Mouse (Mus musculus) heart, embryonic 11.5 days (tissue): ENCODE results near the gene Ppm1h. TPM values are rescaled to one million over a fixed set of nuclear protein-coding genes. Genes with fewer than 3 reads are reported as not detected.

Experiments
- ATAC-seq: fragments of 200-750 bp; cut with Nextera tagmentation; replicated peaks from 2 replicates; pipeline ENCODE4 v1.8.0; 2017; ENCODE audit warnings: moderate library complexity; ENCODE audit not compliant: insufficient number of reproducible peaks, low FRiP score, low TSS enrichment
- H3K27ac ChIP-seq: fragments of 300-500 bp; sonication (generic); 2 replicates; pipeline ENCODE4 v1.5.1; 2014; ENCODE audit warnings: mild to moderate bottlenecking, low read depth, low read length
- H3K27me3 ChIP-seq: fragments of 300-500 bp; sonication (generic); 2 replicates; pipeline ENCODE4 v1.6.1; 2014; ENCODE audit warnings: mild to moderate bottlenecking, low read length, mixed read lengths; ENCODE audit not compliant: control insufficient read depth, insufficient read depth
- H3K36me3 ChIP-seq: fragments of 300-500 bp; sonication (generic); 2 replicates; pipeline ENCODE4 v1.6.1; 2014; ENCODE audit warnings: mild to moderate bottlenecking, low read length, moderate library complexity, mixed read lengths; ENCODE audit not compliant: control insufficient read depth, insufficient read depth
- H3K4me1 ChIP-seq: fragments of 300-500 bp; sonication (generic); 2 replicates; pipeline ENCODE4 v1.6.1; 2014; ENCODE audit warnings: low read length; ENCODE audit not compliant: control insufficient read depth, insufficient read depth
- H3K4me2 ChIP-seq: fragments of 300-500 bp; sonication (generic); 2 replicates; pipeline ENCODE4 v1.6.1; 2014; ENCODE audit warnings: mild to moderate bottlenecking, moderate library complexity
- H3K4me3 ChIP-seq: fragments of 300-500 bp; sonication (generic); 2 replicates; pipeline ENCODE4 v1.5.1; 2014; ENCODE audit warnings: low read depth, low read length
- H3K9ac ChIP-seq: fragments of 300-500 bp; sonication (generic); 2 replicates; pipeline ENCODE4 v1.6.1; 2014; ENCODE audit warnings: mild to moderate bottlenecking, low read depth, low read length, moderate library complexity
- H3K9me3 ChIP-seq: fragments of 300-500 bp; sonication (generic); replicated peaks from 2 replicates; pipeline ENCODE4 v1.6.1; 2016; ENCODE audit warnings: low read length; ENCODE audit not compliant: control insufficient read depth
- WGBS: fragments of 180-500 bp; shearing (Covaris S2); extraction: QIAGEN DNeasy Blood & Tissue Kit; methylation state at CpG from one replicate; pipeline ENCODE4 v1.1.7; 2014; ENCODE audit not compliant: insufficient replicate concordance; 5-methylcytosine and 5-hydroxymethylcytosine counted together
- polyA plus RNA-seq: library from polyadenylated mRNA; unstranded; fragments of >200 nt; fragmentation: Nextera tagmentation; extraction: Ambion mirVana; gene quantifications from 2 replicates; pipeline ENCODE4 v1.2.1, GENCODE M21; 2014

Ppm1h gene
- polyA plus RNA-seq, 1 experiment from 2014 or later: 3.9 TPM

DNA sequence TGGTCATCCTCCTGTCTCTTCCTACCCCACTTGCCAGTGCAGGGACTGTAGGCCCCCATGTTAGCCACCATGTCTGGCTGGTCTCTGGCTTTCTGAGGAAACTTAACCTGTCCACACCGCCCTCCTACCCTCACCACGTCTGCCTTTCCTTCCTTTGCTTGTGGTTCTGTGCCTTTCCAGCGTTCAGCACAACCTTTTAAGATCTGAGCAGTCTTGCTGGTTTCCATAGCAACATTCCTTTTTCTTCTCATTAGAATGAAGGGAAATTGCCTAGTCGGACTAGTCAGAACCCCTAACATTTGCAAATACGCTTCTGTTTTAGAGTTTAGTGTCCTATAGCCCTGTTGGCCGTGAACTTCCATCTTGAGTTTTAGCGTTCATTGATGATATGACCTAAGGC is 62.6 kb downstream of the Ppm1h start:
- Histone ChIP-seq H3K4me2 (no peak overlapping the region), H3K27me3 (no peaks in the 10 kb centered on the region), H3K4me1 (no peaks in the 10 kb centered on the region; the same call in 1 of the 2 replicates), H3K36me3 (no peaks in the 10 kb centered on the region), H3K9me3 (no peaks in the 10 kb centered on the region), H3K4me3 (no peak overlapping the region), H3K27ac (no peak overlapping the region), H3K9ac (no peak overlapping the region)
- 85% methylated on average over 7 of the region's 7 CpGs for WGBS
- no peak for ATAC-seq

DNA sequence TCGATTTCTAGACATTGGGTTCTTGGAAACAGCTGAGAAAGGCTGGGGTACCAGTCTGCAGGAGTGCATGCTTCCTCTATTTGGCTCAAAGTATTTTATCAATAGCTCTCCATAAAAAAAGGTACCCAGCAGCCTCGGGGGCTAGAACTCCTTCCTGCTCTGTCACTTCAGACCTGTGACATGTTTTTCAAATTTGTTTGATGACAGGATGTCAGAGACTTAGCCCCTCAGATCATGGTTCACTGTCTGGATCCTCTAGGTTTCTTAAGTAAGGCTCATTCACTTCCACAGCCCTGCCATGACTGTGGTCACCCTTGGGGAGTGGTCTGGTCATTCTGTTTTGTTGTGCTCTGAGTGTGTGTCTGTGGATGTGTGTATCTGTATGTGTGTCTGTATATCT is 63.6 kb downstream of the Ppm1h start:
- WGBS: 69% methylated on average over 2 of the region's 2 CpGs

DNA sequence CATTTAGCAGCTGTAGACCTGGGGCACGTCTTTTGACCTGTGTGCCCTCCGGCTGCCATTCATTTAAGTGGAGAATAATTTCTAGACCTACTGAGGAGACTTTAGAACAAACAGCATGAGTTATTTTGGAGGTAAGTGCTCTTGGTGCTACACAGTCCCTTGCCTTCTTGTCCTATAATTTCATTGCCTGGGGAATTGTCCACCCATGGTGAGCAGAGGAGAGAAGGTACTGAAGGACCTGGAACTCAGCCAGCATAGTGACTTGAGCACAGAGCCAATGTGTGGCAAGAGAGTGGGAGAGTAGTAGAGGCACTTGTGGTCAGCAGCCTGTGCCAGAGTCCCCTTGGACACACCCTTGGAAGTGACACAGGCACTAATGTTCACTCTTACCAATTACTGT is 64.8 kb downstream of the Ppm1h start:
- Histone ChIP-seq H3K4me1 (no peaks in the 10 kb centered on the region; the same call in 1 of the 2 replicates), H3K36me3 (no peaks in the 10 kb centered on the region), H3K9ac (no peak overlapping the region), H3K27ac (no peak overlapping the region), H3K4me3 (no peak overlapping the region), H3K4me2 (no peak overlapping the region), H3K27me3 (no peaks in the 10 kb centered on the region), H3K9me3 (no peaks in the 10 kb centered on the region)
- WGBS: 92% methylated on average over 2 of the region's 2 CpGs
- ATAC-seq: no peak

More for the DNA sequence above, 63.6 kb downstream of the Ppm1h start:
- no peak overlapping the region for H3K4me2 ChIP-seq
- H3K4me1 ChIP-seq: no peaks in the 10 kb centered on the region; the same call in 1 of the 2 replicates
- ATAC-seq: no peak
- no peaks in the 10 kb centered on the region for H3K9me3 ChIP-seq
- H3K27ac ChIP-seq: no peak overlapping the region
- H3K9ac ChIP-seq: no peak overlapping the region
- no peaks in the 10 kb centered on the region for H3K27me3 ChIP-seq
- H3K36me3 ChIP-seq: no peaks in the 10 kb centered on the region
- H3K4me3 ChIP-seq: no peak overlapping the region

DNA sequence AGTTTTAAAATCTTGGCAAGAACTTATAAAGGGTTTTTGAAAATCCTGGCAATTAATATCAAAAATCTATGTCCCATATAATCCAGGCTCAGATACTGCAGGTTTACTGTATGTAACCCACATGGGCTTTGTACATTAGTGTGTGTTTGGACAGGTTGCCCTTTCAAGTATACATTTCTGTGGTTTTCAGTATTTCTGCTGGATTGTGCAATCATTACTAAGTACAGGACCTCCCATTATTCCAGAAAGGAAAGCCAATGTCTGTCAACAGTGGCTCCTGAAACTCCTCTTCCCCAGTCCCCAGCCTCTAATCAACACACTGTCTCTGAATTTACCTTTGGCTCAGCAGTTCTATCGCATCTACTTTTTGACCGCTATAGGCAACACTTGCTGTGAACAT is 66.4 kb downstream of the Ppm1h start:
- 87% methylated on average over 2 of the region's 2 CpGs for WGBS

DNA sequence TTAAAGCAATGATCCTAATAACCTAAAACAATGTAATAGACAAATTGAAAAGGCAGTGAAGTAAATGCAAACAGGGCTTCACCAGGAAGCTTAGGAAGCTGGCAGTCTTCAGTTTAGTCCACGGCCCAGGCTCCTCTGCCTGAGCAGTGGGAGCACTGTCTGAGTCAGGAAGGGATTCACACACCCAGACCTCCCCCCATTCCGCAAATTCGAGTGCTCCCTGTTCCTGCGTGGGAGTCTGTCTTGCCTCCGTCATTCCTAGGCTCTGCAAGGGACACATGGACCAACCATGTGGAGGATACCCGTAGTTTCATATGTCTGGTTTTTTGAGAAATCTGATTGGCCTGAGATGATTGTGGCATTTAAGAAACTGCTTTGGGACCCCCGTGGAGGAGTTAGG is 67.6 kb downstream of the Ppm1h start:
- no peak for ATAC-seq
- Histone ChIP-seq H3K4me3 (no peak overlapping the region), H3K4me2 (no peak overlapping the region), H3K27me3 (no peaks in the 10 kb centered on the region), H3K9me3 (no peaks in the 10 kb centered on the region), H3K4me1 (no peaks in the 10 kb centered on the region), H3K9ac (no peak overlapping the region), H3K27ac (no peak overlapping the region), H3K36me3 (no peaks in the 10 kb centered on the region)
- WGBS: 66% methylated on average over 7 of the region's 7 CpGs

More for the DNA sequence above, 66.4 kb downstream of the Ppm1h start:
- ATAC-seq: no peak
- no peaks in the 10 kb centered on the region for H3K36me3 ChIP-seq
- no peaks in the 10 kb centered on the region for H3K4me1 ChIP-seq
- no peaks in the 10 kb centered on the region for H3K27me3 ChIP-seq
- no peak overlapping the region for H3K27ac ChIP-seq
- no peak overlapping the region for H3K4me3 ChIP-seq
- H3K4me2 ChIP-seq: no peak overlapping the region
- H3K9me3 ChIP-seq: no peaks in the 10 kb centered on the region
- no peak overlapping the region for H3K9ac ChIP-seq

DNA sequence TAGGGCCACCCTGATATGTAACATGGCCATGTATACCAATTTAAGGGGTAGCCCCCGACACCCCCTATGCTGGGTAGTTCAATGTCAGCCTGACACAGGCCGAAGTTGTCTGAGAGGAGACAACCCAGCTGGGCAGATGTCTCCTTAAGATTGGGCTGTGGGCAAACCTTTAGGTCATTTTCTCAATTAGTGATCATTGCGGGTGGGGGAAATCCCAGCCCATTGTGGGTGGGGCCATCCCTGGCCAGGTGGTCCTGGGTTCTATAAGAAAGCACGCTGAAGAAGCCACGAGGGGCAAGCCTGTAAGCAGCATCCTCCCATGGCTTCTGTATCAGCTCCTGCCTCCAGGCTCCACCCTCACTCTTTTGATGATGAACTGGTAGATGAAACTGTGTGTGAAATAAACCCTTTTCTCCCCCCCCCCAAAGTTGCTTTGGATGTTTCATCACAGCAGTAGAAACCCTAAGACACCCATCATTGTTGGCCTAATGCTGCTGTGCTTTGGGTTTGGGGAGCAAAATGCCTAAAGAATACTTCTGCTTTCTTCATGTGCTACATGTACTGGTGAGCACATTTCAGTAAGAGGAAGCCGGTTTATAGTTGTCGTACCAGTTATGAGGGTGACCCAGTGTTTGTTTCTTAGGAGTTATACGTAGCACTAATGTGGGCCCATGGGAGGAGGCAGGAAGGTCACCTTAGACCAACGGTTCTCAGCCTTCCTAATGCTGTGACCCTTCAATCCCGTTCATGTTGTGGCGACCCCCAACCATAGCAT is 68.8 kb downstream of the Ppm1h start:
- Histone ChIP-seq H3K9ac (no peak overlapping the region), H3K9me3 (no peaks in the 10 kb centered on the region), H3K4me3 (no peak overlapping the region), H3K4me2 (no peak overlapping the region), H3K27ac (no peak overlapping the region), H3K27me3 (no peaks in the 10 kb centered on the region), H3K4me1 (no peaks in the 10 kb centered on the region), H3K36me3 (no peaks in the 10 kb centered on the region)
- ATAC-seq: no peak
- WGBS: 81% methylated on average over 11 of the region's 11 CpGs

DNA sequence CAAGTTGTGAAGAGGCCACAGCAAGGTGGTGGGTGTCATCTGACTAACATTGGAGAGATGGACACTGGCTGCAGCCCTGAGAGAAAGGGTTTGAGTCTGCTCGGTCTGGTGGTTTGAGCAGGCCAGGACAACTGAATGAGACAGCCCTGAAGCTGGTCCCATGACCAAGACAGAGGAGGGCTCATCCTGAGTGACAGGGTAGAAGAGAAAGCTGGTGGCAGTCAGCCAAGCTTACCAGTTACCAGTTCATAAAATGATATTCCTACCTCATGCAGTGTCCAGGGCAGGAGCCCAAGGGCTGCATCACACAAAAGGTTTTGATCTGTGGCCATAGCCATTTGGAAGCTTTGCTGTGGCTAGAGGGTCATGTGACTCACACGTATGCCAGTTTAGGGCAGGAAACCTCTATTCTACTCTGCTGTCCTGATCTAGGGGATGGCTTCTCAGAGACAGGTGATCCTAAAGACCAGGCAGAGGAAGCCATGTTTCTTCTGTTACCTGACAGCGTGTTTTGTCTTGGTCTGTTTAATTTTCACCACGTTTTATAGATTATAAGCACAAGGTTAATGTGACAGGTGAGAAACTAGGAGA is 69.9 kb downstream of the Ppm1h start:
- no peak overlapping the region for H3K27ac ChIP-seq
- no peak overlapping the region for H3K4me2 ChIP-seq
- 84% methylated on average over 4 of the region's 4 CpGs for WGBS
- no peaks in the 10 kb centered on the region for H3K27me3 ChIP-seq
- H3K36me3 ChIP-seq: no peaks in the 10 kb centered on the region
- H3K4me3 ChIP-seq: no peak overlapping the region
- no peak overlapping the region for H3K9ac ChIP-seq
- 0 out of 2 replicates have a peak, but pooled peaks cover 8% of the 10 kb centered on the region for H3K4me1 ChIP-seq
- no peak for ATAC-seq
- no peaks in the 10 kb centered on the region for H3K9me3 ChIP-seq

DNA sequence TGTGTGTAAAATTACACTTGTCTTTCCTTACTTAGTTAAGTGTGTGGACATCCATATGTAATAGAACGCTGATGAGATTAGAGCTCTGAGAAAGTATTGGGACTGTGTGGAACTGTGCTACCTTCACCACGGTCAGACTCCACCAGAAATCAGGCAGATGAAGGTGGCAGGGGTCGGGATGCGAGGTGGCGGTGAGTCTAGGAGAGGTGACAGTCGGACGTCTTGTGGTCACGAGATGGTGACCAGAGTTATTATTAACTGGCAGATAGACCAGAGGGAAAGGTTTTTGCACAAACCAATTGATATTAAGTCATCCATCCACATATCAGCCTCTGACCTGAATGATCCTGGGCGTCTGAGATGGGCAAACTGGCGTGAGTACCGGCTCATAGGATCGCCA is 70.5 kb downstream of the Ppm1h start:
- Histone ChIP-seq H3K36me3 (no peaks in the 10 kb centered on the region), H3K27ac (no peak overlapping the region), H3K4me2 (no peak overlapping the region), H3K9me3 (no peaks in the 10 kb centered on the region), H3K9ac (no peak overlapping the region), H3K27me3 (no peaks in the 10 kb centered on the region), H3K4me1 (0 out of 2 replicates have a peak, but pooled peaks cover 8% of the 10 kb centered on the region), H3K4me3 (no peak overlapping the region)
- ATAC-seq: no peak
- WGBS: 88% methylated on average over 12 of the region's 12 CpGs

DNA sequence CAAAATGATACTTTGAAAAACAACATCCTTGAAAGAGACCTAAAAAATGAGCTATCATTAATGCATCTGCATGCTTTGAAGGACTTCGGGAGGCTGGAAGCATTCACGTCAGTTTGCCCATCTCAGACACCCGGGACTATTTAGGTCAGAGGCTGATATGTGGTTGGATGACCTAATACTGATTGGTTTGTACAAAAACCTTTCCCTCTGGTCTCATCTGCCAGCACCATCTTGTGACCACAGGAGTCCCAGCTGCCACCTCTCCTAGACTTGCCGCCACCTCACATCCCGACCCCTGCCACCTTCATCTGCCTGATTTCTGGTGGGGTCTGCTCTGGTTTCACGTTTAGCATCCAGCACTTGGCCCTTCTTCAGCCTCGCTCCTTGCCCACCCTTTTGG is 71.3 kb downstream of the Ppm1h start:
- no peaks in the 10 kb centered on the region for H3K9me3 ChIP-seq
- no peak overlapping the region for H3K27ac ChIP-seq
- no peaks in the 10 kb centered on the region for H3K36me3 ChIP-seq
- H3K4me1 ChIP-seq: 0 out of 2 replicates have a peak, but pooled peaks cover 8% of the 10 kb centered on the region
- H3K4me3 ChIP-seq: no peak overlapping the region
- ATAC-seq: no peak
- no peak overlapping the region for H3K4me2 ChIP-seq
- 68% methylated on average over 7 of the region's 7 CpGs for WGBS
- H3K27me3 ChIP-seq: no peaks in the 10 kb centered on the region
- no peak overlapping the region for H3K9ac ChIP-seq
